Mouse (Mus musculus) thymus, postnatal 14 days (tissue): ENCODE results near the gene Eppin.

Experiments
- DNase-seq: peaks from one replicate; pipeline ENCODE4 v3.0.0; 2021

Eppin gene

DNA sequence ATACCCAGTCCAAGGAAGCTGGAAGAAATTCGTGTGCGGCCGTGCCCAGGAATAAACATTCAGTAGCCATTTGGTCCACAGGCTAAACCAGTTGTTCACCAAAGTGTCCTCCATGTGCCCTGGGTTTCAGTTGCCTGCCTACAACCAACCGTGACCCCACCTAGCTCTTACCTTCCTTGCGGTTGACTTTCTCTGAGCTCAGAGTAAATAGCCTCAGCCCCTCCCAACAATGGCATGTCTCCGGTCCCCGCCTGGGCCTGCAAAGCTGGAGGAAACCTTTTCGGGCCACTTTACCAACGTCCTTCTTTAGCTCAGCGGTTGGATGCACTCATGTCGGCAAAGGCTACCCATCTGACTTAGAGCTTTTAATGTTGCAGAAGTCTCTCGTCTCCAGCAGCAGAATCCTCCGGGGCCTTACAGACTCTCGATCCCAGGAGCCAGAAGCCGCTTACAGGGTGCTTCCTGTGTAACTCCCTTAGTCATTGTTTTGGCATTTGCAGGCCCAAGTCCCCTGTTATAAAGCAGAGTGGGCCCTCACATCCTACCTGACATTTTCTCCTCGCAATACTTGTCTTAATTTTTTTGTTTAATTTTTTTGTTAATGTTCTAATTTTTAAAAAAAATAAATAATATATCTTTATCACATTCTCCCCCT, 34.3 kb downstream of the Eppin start:
- DNase-seq = no peak

GRCm38 (mm10) chr2:164558426-164558825, 35.0 kb downstream of the Eppin start:
- no peak for DNase-seq

GRCm38 (mm10) chr2:164551502-164551901, 41.9 kb downstream of the Eppin start:
- no peak for DNase-seq

DNA sequence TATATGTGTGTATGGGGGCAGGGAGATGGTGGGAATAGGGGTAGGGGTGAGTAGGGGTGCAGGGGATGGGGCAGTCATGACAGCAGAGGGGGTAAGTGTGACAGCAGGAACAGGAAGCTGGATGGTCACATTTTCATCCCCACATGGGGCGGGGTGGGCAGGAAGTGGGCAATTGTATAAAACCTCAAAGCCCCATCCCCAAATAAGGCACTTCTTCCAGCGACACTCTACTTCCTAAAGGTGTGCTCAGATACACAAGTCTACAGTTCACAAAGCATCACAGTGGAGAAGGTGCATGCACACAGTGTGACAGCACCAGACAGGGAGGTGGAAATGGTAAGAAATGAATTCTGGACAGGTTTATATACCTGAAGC, 42.5 kb downstream of the Eppin start:
- no peak for DNase-seq

GRCm38 (mm10) chr2:164549963-164550894, 43.2 kb downstream of the Eppin start:
- DNase-seq = no peak

- no peak for DNase-seq
Measured at GRCm38 (mm10) chr2:164549338-164549737, 44.1 kb downstream of the Eppin start.

GRCm38 (mm10) chr2:164544454-164545097, 48.8 kb downstream of the Eppin start:
- no peak for DNase-seq

DNA sequence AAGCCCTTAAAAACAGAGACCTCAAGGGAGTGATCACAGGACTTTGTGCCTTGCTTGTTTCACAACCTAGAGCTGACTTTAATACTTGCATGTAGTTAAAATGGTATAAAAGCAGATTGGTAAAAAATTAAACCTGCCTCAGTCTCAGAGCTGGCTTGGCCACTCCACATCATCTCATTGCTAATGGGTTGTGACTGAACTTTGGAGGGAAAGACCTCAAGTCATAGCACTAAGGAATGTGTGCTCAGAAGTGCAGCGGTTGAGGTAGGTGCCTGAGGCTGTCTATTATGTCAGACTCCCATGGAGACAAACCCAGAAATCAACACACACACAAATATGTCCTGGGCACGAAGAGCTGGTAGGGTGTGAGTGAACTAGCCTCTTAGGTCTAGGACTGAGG, 49.6 kb downstream of the Eppin start:
- DNase-seq = no peak

DNA sequence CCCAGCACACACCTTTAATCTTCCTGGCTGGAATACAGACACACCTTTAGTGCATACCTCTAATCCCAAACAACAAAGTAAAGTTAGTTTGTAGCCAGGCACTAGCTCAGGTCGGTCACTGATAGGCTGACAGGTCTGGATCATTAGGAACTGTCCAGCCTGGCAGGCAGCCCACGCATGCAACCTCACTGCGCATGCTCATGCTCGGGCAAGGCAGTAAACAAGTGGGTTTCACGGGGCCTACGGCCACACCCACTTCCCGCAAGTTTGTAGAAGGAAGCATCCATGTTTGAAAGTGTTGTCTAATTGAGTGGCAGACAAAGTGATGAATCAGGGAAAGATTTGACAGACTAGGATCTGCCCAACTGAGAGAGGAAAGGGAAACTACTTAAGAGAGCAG, 50.8 kb downstream of the Eppin start:
- no peak for DNase-seq

GRCm38 (mm10) chr2:164542132-164542531, 51.3 kb downstream of the Eppin start:
- DNase-seq = no peak

DNA sequence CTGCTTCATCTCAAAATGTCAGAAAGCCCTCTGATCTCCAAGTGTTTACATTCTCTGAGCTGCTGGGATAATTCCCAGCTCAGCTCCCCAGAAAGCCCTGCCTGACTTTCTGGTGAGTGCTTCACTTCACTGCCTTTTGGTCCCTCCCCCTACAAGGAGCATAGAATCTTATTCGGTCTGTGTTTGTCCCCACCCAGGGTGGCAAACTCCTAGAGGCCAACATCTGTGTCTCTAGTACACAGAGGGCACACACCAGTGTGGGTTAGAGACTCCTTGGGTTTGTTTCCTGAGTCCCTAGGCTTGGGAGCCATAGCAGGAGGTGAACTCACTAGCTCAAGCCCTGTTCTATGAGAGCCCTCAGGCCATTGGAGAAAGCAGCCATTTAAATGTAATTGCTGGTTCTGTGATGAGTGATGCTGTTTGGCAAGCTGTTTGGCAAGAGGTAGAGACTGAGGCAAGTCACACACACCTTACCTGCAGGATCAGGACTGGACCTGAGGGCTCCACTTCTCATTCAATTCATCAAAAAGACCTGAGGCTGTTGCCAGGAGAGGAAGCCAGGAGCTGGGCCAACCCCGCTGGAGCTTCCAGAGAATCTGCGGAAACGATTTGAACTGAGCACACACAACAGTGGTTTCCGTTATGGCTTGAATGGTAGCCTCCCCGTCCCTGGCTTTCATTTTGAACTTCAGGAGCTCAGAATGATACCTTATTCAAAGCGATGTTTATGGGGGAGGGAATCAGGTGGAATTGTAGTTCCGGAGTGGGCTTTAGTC, 52.6 kb downstream of the Eppin start:
- DNase-seq = no peak
